Mouse (Mus musculus) embryonic stem cell, embryonic (primary cell): Measurements from ENCODE around the gene Endod1.

Source experiments
- CTCF ChIA-PET, 4 experiments: fragments of 300-600 bp in 2 of 4; fragments of 350-600 bp in 2 of 4; sonication (Branson Sonifier 250); formaldehyde crosslinking; loops; one replicate each; lab custom pipeline; 2022; ENCODE audit warnings: inconsistent platforms in 2 of 4; lab: Charles Lee
- POLR2A ChIA-PET, 4 experiments: fragments of 300-600 bp in 2 of 4; fragments of 350-600 bp in 2 of 4; sonication (Branson Sonifier 250); formaldehyde crosslinking; loops; one replicate each; lab custom pipeline; 2022; ENCODE audit warnings: antibody characterized with exemption in 4 of 4, inconsistent platforms in 1 of 4; lab: Charles Lee

Gene Endod1

DNA sequence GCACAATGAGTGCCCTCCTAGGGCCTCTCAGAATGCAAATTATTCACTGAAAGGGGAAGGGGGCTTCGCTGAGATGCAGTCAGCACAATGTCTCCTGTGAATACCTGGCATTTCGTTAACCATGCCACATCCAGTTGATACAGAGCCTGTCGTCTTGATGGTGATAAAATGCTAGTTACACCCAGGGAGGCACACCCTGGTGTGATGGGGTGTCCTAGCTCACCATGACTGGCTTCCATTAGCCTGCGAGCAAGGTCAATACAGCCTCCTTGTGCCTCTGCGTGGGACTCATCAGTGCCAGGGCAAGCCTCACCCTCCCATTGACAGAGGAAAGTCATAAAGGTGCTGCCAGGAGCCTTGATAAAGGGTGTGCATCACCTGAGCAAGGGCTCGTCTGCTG is 26.5 kb downstream of the Endod1 start:
- ChIA-PET POLR2A (interaction anchor here in 1 of 4 experiments (0.6 kb wide), 1 partner anchor 146 kb away, joined by 4 read pairs; the partner anchor contains the start of genes Cwc15 and Kdm4d), CTCF (interaction anchor here in 1 of 4 experiments (2.8 kb wide), 1 partner anchor 465 kb away, joined by 14 read pairs; no protein-coding TSS in a partner anchor)

DNA sequence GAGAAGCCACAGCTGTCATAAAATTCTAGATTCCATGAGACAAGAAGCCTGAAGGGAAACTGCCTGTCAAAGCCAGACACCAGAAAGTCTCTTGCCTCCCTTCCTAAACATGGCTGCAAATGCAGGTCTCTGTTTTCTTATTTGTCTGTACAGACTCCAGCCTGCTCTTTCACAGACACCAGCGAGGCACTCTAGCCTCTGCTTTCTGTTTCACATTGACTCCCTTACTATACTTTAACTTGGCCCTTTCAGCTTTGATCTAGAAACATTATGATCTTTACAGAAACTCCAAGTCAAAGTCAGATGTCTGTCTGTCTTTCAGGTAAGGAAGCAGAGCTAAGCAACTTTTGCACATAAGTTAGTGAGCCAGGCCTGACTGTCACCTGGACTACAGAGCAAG is 29.0 kb downstream of the Endod1 start:
- POLR2A ChIA-PET, result no interaction called here
- CTCF ChIA-PET, result no interaction called here

DNA sequence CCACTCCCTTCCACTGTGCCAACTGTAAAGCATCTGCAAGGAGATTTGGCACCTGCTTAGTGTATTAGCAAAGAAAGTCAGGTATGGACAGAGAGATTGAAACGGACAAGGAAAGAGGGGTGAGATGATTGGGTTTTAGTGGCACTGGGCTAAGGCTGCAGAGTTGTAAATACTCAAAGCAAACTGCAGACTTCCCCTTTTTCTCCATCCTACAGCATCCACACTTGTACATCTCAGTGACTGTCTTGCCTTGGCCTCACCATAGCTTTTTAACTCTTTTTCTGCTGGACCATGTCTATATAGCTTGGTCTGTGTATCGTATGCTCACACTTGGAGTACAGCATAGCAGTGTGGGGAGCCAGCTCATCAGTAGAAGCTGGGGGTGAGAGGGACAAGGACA is 30.5 kb downstream of the Endod1 start:
- POLR2A ChIA-PET, result no interaction called here
- CTCF ChIA-PET, result interaction anchor here in 1 of 4 experiments (0.5 to 1.1 kb wide), 2 partner anchors 40 to 475 kb away, joined by 3 to 4 read pairs; no protein-coding TSS in a partner anchor

DNA sequence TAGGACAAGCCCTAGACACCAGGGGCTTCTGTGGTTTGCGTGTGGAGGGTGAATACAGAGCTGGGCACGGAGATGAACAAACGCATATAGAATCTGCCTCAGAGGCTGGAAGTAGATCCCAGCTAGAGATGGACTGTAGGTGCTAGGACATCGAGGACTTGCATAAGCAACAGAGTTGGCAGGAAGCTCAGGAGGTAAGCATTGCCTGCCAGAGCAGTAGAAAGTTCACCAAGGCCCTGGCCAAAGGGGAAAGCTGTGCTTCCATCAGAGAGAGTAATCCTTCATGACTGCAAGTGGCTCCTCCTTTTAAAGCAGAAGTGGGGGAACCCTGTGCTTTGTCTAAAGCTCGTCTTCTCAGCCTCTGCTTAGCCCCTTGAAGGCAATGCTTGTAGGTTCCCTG is 31.9 kb downstream of the Endod1 start:
- CTCF ChIA-PET, result interaction anchor here in 3 of 4 experiments (0.5 to 2.3 kb wide), 17 partner anchors 8 to 460 kb away, joined by 3 to 14 read pairs (median 5); no protein-coding TSS in a partner anchor
- POLR2A ChIA-PET, result interaction anchor here in 2 of 4 experiments (0.6 to 1.7 kb wide), 3 partner anchors 41 to 176 kb away, joined by 3 to 5 read pairs (median 4); partner anchors contain the start of genes Cwc15 (in 1 of the 2) and Kdm4d (in 1 of the 2)

DNA sequence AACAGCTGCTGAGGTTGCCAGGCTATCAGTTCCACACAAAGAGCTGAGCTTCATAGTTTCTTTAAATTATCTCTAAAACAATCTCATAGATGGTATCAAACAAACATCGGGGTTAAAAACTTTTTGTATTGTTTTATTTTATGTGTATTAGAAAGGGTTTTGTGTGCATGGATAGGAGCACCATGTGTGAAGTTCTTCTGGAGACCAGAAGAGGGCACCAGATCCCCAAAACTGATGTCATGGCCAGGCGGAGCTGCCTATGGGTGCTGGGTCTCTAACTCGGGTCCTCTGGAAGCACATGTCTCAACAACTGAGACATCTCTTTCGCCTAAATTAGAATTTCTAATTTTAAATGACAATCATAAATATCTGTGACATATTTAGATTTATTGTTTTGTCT is 32.9 kb downstream of the Endod1 start:
- ChIA-PET CTCF (interaction anchor here (0.7 to 2.3 kb wide), 23 partner anchors 8 to 459 kb away, joined by 3 to 14 read pairs (median 5); partner anchors contain the start of genes Cwc15 (in 1 of the 4) and Kdm4d (in 1 of the 4)), POLR2A (interaction anchor here in 2 of 4 experiments (0.7 to 1.7 kb wide), 4 partner anchors 31 to 351 kb away, joined by 3 to 5 read pairs (median 3); partner anchors contain the start of genes Cwc15 (in 1 of the 2) and Kdm4d (in 1 of the 2))

DNA sequence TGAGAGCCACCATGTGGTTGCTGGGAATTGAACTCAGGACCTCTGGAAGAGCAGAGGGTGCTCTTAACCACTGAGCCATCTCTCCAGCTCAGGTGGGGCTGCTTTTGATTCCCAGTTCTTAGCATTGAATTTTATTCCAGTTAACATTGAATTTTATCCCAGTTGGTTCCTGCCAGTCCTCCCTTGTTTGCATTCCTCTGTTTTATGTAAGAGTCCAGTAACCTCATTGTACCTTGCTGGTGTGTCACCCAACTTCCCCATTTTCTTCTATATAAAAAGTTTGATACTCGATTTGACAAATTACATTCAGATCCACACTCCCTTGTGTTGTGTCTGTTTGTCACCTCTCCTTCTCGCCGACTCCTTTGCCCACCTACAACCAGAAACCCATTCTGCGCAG is 35.4 kb downstream of the Endod1 start:
- CTCF ChIA-PET, result interaction anchor here in 1 of 4 experiments (0.7 kb wide), 1 partner anchor 231 kb away, joined by 3 read pairs; no protein-coding TSS in a partner anchor
- POLR2A ChIA-PET, result interaction anchor here in 1 of 4 experiments (1.1 kb wide), 1 partner anchor 518 kb away, joined by 5 read pairs; no protein-coding TSS in a partner anchor

DNA sequence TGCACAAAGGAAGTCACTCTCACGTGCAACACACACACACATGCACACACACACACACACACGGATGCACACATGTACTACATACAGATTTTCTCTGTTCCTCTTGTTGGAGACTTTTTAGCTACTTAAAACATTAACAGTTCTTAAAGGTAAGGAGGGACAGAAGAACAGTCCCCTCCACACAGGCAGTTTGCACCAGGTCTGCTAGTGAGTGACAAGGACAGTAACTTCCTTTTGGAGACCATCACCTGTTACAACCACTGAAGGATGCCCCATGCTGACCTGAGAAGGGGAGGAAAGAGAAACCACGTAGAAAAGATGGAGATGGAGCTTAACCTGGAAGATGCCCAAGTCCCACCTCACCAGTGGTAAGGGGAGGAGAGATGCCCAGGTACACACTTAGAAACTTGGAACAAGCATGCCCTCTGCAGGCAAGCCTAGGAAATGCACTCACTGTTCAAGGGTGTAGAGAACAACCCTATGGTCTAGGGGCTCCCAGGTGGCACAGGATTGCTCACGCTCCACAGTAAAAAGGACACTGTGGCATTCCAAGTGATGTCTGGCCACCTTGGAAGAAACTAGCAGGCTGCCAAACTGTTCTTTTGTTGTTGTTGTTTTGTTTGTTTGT is 39.2 kb downstream of the Endod1 start:
- ChIA-PET POLR2A (no interaction called here), CTCF (interaction anchor here in 2 of 4 experiments (0.5 to 1.9 kb wide), 5 partner anchors 224 to 518 kb away, joined by 3 to 10 read pairs (median 4); no protein-coding TSS in a partner anchor)

DNA sequence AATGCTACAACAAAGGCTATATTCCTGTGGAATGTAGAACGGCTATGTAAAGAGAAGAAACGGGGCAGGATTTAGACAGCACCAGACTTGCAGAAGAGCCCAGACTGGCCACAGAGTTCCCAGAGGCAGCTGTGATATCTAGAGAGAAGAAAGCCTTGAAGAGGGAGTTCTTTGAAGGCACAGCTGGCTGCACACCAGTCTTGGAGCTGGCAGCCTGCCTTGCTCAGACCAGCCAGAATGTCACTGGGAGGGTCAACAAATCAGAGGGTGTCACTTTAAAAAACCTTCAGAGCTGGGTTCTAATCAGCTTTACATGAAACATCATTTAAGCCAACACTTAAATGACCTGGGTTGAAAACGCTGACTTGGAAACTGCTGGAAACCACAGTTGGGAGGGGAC is 42.6 kb downstream of the Endod1 start:
- ChIA-PET CTCF (interaction anchor here in 1 of 4 experiments (1.2 kb wide), 1 partner anchor 449 kb away, joined by 4 read pairs; no protein-coding TSS in a partner anchor), POLR2A (no interaction called here)

DNA sequence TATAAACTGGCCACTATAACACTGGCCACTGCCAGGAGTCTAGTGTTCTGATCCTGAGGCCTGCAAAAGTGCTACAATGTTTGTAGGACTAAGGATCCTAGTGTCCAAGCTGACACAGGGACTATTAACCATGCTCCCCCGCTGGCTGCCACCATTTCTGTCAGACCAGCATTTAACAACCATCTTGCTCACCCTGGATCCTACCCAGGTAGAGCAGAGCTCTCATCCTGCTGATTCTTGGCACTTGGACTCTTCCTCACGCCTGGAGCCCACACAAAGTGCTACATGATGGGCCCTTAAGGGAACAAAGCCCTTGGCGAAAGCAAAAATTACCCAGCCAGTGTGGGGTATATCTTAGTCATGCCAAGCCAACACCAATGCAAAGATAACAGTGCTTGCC is 44.4 kb downstream of the Endod1 start:
- POLR2A ChIA-PET, result interaction anchor here in 2 of 4 experiments (0.6 to 0.8 kb wide), 2 partner anchors 62 to 392 kb away, joined by 3 read pairs; partner anchors contain the start of gene Sesn3 (in 1 of the 2)
- CTCF ChIA-PET, result interaction anchor here in 1 of 4 experiments (1.0 kb wide), 1 partner anchor 12 kb away, joined by 3 read pairs; no protein-coding TSS in a partner anchor

DNA sequence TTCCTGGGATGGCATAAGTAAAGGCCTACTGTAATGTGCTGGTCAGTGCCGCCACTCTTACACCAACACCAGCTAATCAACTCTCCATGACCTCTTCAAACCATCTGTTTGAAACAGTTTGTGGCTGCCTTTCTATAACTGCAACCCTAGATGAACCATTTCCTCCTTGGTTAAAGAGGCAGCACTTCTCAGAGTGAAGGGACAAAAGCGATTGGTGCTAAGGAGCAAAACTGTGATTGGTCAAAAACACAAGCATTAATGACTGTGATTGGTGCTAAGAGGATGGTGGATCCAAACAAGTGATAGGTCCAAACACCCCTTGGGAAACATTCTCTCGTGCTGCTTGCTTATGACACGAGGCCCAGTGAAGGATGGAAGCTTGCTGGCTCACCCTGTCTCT is 45.5 kb downstream of the Endod1 start:
- ChIA-PET POLR2A (no interaction called here), CTCF (interaction anchor here in 2 of 4 experiments (0.6 kb wide), 2 partner anchors 39 to 683 kb away, joined by 3 read pairs; no protein-coding TSS in a partner anchor)

DNA sequence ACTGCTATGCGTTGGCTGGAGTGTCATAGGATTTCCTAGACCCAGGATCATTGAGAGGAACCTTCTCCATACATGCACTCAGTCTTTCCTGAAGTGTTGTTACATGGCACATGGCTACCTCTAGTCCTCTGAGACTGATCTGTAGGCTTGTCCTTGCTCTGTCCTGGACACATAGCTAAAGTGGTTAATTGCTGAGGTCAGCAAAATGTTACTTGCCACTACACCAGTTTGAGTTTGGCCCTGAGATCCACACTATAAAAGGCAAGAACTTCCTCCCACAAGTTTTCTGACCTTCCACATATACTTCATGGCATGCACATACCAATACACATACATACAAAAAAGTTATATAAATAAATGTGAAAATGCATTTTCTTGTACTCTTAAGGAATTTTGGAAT is 64.7 kb downstream of the Endod1 start:
- ChIA-PET POLR2A (no interaction called here), CTCF (no interaction called here)

DNA sequence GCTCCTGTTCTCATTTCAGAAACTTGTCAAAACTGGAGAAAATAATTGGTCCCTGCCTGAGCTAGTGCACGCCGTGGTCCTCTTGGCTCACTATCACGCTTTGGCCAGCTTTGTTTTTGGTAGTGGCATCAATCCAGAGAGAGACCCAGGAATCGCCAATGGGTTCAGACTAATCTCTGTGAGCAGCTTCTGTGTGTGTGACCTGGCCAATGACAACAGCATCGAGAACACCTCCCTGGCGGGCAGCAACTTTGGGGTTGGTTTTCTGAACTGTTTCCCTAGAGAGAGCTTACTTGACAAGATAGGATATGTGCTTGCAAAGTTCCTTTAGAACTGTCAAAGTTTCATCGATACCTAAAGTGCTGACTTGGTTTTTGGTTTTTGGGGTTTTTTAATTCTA is 66.8 kb downstream of the Endod1 start:
- ChIA-PET POLR2A (no interaction called here), CTCF (no interaction called here)

DNA sequence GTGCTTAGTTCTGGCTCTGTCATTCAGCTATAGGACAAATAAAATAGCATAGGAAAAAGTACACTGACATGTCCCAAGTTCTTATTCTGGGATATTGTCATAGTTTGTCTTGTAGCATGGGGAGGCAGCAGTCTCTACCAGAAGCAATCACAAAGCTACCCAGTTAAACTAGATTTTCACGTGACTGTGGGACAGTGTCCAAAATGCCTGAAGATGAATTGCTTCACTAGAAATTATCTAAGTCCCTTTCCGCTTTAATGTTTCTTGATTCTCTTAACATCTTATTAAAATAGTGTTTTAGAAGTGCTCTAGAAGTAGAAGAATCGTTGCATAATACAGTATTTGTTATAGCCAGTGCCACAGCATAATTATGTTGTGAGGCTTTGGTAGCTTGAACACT is 67.3 kb downstream of the Endod1 start:
- ChIA-PET CTCF (no interaction called here), POLR2A (interaction anchor here in 1 of 4 experiments (0.9 kb wide), 1 partner anchor 15 kb away, joined by 3 read pairs; no protein-coding TSS in a partner anchor)

DNA sequence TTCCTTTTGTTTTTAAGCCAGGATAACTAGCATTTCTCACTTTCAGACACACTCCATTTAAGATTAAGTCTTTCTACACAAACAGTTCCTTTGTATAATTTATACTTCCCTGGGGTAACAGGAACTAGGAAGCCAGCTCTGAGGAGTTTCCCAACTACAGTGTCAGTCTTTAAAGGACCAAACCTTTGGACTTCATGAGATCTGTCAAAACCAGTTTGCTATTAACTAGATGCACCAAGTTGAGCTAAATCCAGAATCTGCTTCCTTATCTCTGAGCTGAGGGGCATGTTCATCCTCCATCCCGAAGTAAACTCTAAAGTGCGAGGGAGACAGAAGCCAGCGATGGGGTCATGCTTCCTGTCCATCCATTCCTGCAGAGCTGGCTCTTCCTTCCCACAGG is 74.0 kb downstream of the Endod1 start:
- ChIA-PET POLR2A (interaction anchor here in 1 of 4 experiments (2.1 kb wide), 1 partner anchor 31 kb away, joined by 6 read pairs; no protein-coding TSS in a partner anchor), CTCF (no interaction called here)

DNA sequence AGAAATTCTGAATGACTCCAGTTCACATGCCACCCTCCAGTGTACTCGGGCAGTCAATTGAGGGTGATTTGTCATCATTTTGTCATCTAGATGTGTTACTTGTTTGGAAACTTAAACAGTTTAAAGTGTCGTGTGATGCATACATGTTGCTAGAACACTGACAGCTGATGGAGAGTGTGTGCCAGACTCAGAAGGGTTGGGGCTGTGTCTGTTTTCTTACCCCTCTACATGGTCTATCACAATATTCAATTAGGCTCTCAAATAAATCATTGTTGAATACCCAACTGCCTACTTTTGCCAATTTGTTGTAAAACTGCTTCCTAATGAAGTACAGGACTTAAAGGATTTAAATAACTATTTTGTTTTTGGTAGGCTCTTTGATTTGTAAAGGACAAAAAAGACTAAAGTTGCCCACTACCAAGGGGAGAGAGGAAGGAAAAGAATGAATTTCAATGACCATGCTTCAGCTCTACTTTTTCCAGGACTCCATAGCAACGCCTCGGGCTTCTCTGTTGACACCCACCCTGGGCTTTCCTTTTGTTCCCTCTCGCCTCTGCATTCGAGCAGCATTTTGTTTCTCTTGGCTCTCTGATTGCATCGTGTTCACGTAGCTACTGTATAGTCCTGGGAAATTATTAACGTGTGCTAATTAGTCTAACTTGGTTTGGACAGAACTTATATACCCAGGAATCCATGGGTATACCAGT is 76.9 kb downstream of the Endod1 start:
- ChIA-PET POLR2A (no interaction called here), CTCF (interaction anchor here in 1 of 4 experiments (0.5 kb wide), 1 partner anchor 400 kb away, joined by 4 read pairs; no protein-coding TSS in a partner anchor)
